Mouse (Mus musculus) forebrain, embryonic 10.5 days (tissue): ENCODE data around the gene Mpzl3. TPM values are rescaled to one million over a fixed set of nuclear protein-coding genes. Genes with fewer than 3 reads are reported as not detected.

Experiments
- DNase-seq: peaks from one replicate; pipeline ENCODE4 v3.0.0-alpha.2; 2017; ENCODE audit warnings: low spot score; ENCODE audit errors: extremely low spot score
- H3K27ac ChIP-seq: fragments of 300-500 bp; sonication (generic); 2 replicates; pipeline ENCODE4 v1.5.1; 2016; ENCODE audit warnings: mild to moderate bottlenecking
- H3K27me3 ChIP-seq: fragments of 300-500 bp; sonication (generic); 2 replicates; pipeline ENCODE4 v1.6.1; 2016; ENCODE audit warnings: mild to moderate bottlenecking; ENCODE audit not compliant: poor library complexity, severe bottlenecking
- H3K36me3 ChIP-seq: fragments of 300-500 bp; sonication (generic); replicated peaks from 2 replicates; pipeline ENCODE4 v1.6.1; 2016; ENCODE audit warnings: mild to moderate bottlenecking, moderate library complexity
- H3K4me1 ChIP-seq: fragments of 300-500 bp; sonication (generic); 2 replicates; pipeline ENCODE4 v1.6.1; 2016
- H3K4me3 ChIP-seq: fragments of 300-500 bp; sonication (generic); 2 replicates; pipeline ENCODE4 v1.5.1; 2016; ENCODE audit warnings: mild to moderate bottlenecking, moderate library complexity
- H3K9me3 ChIP-seq: fragments of 300-500 bp; sonication (generic); 2 replicates; pipeline ENCODE4 v1.6.1; 2016; ENCODE audit warnings: mild to moderate bottlenecking, moderate library complexity
- WGBS: fragments of 180-500 bp; shearing (Covaris S2); methylation state at CpG from one replicate; pipeline ENCODE4 v1.1.7; 2016; 5-methylcytosine and 5-hydroxymethylcytosine counted together
- polyA plus RNA-seq: library from polyadenylated mRNA; unstranded; fragments of >200 nt; fragmentation: Nextera tagmentation; extraction: Ambion mirVana; gene quantifications from 2 replicates; pipeline ENCODE4 v1.2.1, GENCODE M21; 2016

Gene Mpzl3
- polyA plus RNA-seq, 1 experiment from 2014 or later = 2.3 TPM

DNA sequence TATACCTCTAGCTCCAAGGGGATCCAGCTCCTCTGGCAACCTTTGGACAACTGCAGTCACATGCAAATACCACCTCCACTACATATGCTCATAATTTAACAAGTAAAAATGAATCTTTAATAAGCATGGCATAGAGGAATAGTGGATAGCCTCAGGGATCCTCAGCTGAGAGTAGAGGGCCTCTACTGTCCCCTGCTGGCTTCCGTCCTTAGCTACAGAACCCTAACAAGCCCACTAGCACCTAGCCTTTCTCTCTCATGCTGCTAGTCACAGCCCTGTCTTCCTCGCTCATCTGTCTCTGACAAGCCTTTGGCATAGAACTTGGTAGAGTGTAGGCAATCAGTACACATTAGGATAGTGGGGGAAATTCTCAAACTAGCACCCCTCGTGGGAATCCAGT lies 35.8 kb downstream of the Mpzl3 start:
- H3K27me3 ChIP-seq = 0 out of 2 replicates have a peak, but pooled peaks cover 4% of the 10 kb centered on the region
- H3K4me1 ChIP-seq = 0 out of 2 replicates have a peak, but pooled peaks cover 4% of the 10 kb centered on the region
- H3K4me3 ChIP-seq = no peak overlapping the region
- no peaks in the 10 kb centered on the region for H3K9me3 ChIP-seq
- H3K36me3 ChIP-seq = no peaks in the 10 kb centered on the region
- H3K27ac ChIP-seq = no peak overlapping the region
- no peak for DNase-seq
- 76% methylated on average over 3 of the region's 3 CpGs for WGBS

DNA sequence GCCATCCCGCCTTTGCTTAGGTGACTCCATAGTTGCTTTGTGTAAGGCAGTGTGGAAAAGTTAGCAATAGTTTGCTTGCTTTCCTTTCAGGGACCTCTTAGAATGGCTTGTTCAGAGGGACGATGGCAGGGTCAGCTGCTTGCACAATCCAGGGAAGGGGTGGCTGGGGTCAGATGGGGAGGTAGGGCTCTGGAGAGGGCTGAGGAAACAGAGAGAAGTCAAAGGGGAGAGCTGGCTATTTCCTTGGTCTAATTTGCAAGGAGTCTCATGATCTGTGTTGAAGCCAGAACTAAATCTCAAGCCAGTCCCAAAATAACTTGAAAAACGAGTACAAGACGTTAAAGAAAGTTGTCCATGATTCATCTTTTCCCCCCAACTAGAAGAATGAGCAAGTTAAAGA lies 37.7 kb downstream of the Mpzl3 start:
- Histone ChIP-seq H3K27me3 (0 out of 2 replicates have a peak, but pooled peaks cover 4% of the 10 kb centered on the region), H3K36me3 (no peaks in the 10 kb centered on the region), H3K4me1 (0 out of 2 replicates have a peak, but pooled peaks cover 4% of the 10 kb centered on the region), H3K4me3 (no peak overlapping the region), H3K9me3 (no peaks in the 10 kb centered on the region), H3K27ac (no peak overlapping the region)
- 75% methylated on average over 4 of the region's 4 CpGs for WGBS
- no peak for DNase-seq

DNA sequence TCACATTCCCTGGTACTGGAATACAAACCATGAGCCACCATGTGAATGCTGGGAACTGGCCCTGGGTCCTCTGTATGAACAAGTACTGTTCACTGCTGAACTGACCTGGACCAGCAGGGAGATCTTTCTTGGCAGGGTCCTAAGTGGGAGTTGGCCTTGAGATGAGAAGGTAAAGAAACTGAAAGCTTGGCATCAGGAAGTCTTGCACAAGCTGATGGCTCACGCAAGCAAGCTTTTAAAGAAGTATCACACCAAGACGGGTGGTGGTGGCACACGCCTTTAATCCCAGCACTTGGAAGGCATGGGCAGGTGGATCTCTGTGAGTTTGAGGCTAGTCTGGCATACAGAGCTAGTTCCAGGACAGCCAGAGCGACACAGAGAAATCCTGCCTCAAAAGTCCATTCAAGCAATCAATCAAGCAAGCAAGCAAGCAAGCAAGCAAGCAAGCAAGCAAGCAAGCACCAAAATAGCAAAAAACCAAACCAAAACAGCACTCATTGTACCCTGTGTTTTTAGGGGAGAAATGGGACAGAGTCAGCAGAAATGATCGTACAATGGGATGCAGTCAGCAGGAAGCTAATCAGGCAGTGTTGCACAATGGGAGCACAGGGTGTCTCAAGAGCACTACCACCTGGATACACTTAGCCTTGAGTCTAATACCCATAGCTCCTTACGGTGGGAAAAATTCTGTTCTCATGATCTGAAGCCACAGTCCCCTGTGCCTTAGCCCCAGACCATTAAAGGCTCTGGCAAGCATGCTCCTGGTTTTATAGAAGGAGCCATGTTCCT lies 40.4 kb downstream of the Mpzl3 start:
- no peaks in the 10 kb centered on the region for H3K36me3 ChIP-seq
- 0 out of 2 replicates have a peak, but pooled peaks cover 4% of the 10 kb centered on the region for H3K4me1 ChIP-seq
- 82% methylated on average over 6 of the region's 6 CpGs for WGBS
- DNase-seq = no peak
- H3K4me3 ChIP-seq = no peak overlapping the region
- no peaks in the 10 kb centered on the region for H3K9me3 ChIP-seq
- no peak overlapping the region for H3K27ac ChIP-seq
- no peaks in the 10 kb centered on the region for H3K27me3 ChIP-seq

DNA sequence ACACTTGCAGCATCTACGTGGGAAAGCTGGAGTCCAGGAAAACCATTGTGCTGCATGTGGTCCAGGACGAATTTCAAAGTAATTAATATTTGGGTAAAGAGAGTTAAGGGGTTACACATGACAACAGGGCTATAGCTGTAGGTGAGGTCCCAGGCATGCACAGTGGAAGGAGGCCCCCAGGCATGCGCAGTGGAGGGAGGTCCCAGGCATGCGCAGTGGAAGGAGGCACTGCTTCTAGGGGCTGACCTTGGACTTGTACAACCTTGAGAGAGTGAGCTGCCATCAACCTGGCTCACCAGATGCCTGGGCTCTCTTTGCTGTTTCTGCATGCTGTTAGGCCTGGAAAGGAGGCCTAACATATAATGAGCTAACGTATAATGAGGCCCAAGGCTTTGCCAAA lies 42.9 kb downstream of the Mpzl3 start:
- no peaks in the 10 kb centered on the region for H3K36me3 ChIP-seq
- WGBS = 84% methylated on average over 5 of the region's 5 CpGs
- no peaks in the 10 kb centered on the region for H3K9me3 ChIP-seq
- H3K27ac ChIP-seq = no peak overlapping the region
- DNase-seq = no peak
- H3K27me3 ChIP-seq = no peaks in the 10 kb centered on the region
- H3K4me1 ChIP-seq = peaks cover 4% of the 10 kb centered on the region; the same call in 1 of the 2 replicates
- H3K4me3 ChIP-seq = no peak overlapping the region

DNA sequence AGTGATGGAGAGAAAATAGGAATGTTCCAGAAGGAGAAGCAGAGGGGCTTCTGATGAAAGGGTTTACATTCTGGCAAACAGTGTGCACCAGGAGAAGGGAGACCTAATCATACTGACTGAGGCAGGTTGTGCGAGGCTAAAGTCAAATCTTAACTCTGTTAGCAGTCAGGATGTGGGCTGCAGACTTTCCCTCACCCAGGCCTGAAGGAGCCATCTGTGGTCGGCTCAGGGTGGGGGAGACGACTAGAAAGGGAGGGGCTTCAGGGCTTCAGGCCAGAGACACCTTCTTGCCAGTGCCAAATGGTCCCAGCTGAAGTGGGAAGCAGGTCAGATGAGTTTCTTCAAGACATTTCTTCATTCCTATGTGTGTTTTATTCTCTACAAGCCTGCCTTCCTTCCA lies 43.4 kb downstream of the Mpzl3 start:
- Histone ChIP-seq H3K36me3 (no peaks in the 10 kb centered on the region), H3K9me3 (no peaks in the 10 kb centered on the region), H3K4me3 (no peak overlapping the region), H3K4me1 (peaks cover 8% of the 10 kb centered on the region; the same call in 1 of the 2 replicates), H3K27ac (no peak overlapping the region), H3K27me3 (no peaks in the 10 kb centered on the region)
- WGBS = 61% methylated on average over 3 of the region's 3 CpGs
- DNase-seq = no peak

DNA sequence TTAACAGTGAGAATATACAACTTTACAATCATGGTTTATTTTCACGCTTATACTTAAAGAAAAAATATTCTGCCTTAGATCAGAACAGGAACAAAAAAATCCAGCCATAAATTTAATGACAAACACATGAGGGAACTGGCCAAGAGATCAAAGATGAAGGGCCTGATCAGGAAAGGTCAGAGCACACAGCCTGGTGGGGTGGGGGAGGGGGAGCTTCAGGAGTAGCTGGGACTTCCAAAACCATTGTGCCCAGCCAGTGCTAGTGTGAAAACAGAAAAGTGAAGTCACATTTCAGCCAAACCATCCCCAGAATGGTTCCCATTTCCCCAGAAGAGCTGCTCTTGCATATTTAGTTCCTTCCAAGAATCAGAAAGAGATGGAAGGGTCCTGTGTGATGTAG lies 47.5 kb downstream of the Mpzl3 start:
- no peak overlapping the region for H3K27ac ChIP-seq
- WGBS = 85% methylated on average over 1 of the region's 1 CpGs
- no peak for DNase-seq
- H3K36me3 ChIP-seq = no peaks in the 10 kb centered on the region
- H3K9me3 ChIP-seq = no peaks in the 10 kb centered on the region
- no peak overlapping the region for H3K4me3 ChIP-seq
- H3K27me3 ChIP-seq = no peaks in the 10 kb centered on the region
- H3K4me1 ChIP-seq = peaks cover 12% of the 10 kb centered on the region; the same call in 1 of the 2 replicates

DNA sequence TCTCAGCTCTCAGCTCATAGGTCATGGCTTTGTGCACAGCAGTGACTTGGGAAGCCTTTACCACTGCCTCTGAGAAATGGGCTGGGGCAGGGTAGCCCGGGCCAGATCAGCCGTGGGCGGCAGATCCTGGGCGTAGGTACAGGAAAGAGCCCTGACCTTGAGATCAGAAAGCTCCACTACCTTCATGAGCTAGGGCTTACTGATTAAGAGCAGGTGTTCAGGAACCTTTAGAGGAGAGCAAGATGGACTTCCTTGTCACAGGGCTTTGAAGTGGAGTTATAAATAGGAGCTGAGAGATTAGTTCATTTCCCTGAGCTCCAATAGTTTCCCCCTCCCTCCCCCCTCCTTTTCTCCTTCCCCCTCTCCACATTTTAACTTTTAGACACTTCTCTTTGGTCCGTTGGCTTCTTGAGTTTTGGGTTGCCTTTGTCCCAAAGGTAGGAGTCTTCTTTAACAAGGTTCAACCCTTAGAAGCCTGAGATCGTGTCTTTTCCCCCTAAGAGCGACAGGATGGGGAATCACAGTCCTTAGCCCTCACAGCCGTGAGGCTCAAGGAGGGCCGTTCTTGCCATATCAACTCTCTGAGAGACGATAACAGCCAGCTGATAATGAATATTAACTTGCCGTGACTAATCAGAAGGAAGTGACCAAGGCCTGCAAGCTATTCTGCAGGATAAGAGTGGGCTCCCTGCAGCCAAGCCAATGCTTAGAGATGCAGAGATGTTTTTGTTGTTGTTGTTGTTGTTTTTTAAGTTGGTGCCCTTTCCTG lies 48.4 kb downstream of the Mpzl3 start:
- Histone ChIP-seq H3K4me3 (no peak overlapping the region), H3K9me3 (no peaks in the 10 kb centered on the region), H3K36me3 (no peaks in the 10 kb centered on the region), H3K4me1 (peaks cover 12% of the 10 kb centered on the region; the same call in 1 of the 2 replicates), H3K27ac (no peak overlapping the region), H3K27me3 (no peaks in the 10 kb centered on the region)
- 66% methylated on average over 11 of the region's 11 CpGs for WGBS
- DNase-seq = no peak

DNA sequence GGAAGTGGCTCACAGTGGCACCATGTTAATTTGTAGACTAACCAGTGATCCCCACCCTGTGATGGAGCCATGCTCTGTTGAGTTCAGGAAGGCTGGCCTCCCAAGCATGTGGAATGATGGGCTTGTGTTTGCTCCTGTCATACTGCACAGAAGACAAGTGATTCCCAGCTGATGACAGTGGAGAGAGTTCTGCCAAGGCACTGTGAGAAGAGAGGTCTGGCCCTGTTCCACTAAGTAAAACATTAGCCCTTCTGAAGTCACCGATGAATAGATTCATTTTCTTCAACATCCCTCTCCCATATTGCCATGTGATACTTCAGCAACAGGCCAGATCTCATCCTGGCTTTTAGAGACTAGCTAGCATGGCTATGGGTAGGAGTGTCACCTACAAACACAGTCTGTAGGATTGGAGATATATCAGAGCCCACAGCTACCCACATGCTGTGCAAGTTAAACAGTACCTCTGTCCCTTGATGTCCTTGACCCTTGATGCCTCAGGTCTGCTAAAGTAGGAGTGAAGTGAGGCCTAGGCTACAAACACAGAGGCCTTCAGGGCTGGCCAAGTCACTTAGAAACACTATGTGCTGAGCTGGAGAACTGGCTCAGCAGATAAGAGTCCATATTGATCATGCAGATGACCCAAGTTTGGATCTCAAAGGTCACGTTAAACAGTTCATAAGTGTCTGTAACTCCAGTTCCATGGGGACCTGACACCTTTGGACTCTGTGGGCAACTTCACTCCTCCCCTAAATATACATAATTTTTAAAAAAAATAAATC lies 50.8 kb downstream of the Mpzl3 start:
- Histone ChIP-seq H3K36me3 (no peaks in the 10 kb centered on the region), H3K4me3 (no peak overlapping the region), H3K9me3 (no peaks in the 10 kb centered on the region), H3K27me3 (no peaks in the 10 kb centered on the region), H3K4me1 (peaks cover 12% of the 10 kb centered on the region; the same call in 1 of the 2 replicates), H3K27ac (no peak overlapping the region)
- 83% methylated on average over 2 of the region's 2 CpGs for WGBS
- DNase-seq = no peak

DNA sequence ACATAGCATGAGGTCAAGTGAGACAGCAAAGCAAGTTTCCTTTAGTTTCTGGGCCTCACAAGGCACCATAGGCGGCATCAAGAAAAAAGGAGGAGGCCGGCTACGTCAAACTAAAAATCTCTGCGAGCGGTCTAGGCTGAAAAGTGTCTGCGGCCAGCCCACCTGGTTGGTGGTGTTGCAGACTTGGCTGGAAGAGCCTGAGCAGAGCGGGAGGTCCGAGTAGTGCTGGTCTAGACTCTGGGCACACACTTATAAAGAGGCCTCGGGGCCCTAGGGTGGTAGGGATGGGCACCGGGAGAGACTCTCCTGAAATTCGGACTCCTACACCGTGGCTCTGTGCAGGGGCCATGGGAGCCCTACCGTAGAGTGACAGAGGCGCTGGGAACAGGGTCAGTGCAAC lies 60.7 kb downstream of the Mpzl3 start:
- Histone ChIP-seq H3K9me3 (no peaks in the 10 kb centered on the region), H3K27me3 (peaks cover 58% of the 10 kb centered on the region), H3K36me3 (no peaks in the 10 kb centered on the region), H3K27ac (peak overlapping the region; percentile 80), H3K4me3 (peak overlapping the region; percentile 51), H3K4me1 (peaks cover 32% of the 10 kb centered on the region)
- DNase-seq = peak; percentile 56
- WGBS = 4% methylated on average over 14 of the region's 14 CpGs

DNA sequence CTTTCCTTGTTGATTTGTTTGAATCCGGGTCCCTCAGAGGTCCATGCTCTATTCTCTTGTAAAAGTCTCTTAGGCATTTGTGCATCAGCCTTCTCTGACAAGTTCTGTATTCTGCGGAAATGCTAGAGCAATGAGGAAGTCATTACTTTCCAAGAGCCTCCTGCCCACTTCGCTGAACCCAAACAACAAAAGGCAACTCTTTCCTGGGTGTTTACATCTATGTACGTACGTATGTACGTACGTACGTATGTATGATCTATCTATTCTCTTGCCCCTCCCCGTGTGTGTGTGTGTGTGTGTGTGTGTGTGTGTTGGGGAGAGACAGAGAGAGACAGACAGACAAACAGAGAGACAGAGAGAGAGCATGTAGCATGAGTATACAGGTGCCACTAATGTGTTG lies 61.8 kb downstream of the Mpzl3 start:
- no peak for DNase-seq
- Histone ChIP-seq H3K36me3 (no peaks in the 10 kb centered on the region), H3K27me3 (peaks cover 69% of the 10 kb centered on the region), H3K27ac (no peak overlapping the region), H3K4me3 (no peak overlapping the region), H3K4me1 (peaks cover 37% of the 10 kb centered on the region), H3K9me3 (no peaks in the 10 kb centered on the region)
- WGBS = 73% methylated on average over 9 of the region's 9 CpGs

DNA sequence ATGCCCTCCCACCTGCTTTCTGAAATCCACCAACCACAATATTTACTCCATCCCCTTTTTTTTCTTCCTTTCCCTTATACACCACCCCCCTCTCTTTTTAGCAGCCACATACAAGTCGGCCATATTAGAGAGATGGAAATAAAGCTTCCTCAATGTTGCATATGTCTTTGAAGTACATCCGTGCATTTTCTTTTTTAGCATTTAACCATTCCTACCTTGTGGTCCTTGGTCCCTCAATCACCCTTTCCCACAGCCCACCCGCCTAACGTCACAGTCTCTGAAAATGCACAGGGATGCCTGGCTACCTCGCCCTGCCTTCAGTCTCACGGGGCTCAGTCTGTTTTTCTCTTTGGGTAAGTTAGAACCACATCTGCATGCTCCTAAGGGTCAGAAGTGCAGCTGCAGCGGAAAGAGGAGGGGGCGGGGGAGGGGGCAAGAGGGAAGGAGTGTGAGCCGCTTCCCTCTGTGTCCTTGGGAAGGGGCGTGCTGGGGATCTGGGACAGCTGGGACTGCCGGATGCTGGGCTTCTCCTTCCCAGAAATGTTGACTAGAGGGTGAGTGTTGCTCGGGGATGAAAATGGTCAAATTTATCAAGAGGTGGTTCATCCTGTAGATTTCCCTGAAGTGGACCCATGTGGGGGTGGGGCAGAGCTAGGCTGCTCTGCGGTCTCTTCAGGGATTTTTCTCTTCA lies 62.9 kb downstream of the Mpzl3 start, which contains the start of gene Scn2b:
Scn2b (plus strand) TSS at position 42 of the 691 bp plus-strand sequence.
- H3K4me1 ChIP-seq = peaks cover 44% of the 10 kb centered on the region
- under 1% methylated on average over 13 of the region's 13 CpGs for WGBS
- H3K27ac ChIP-seq = peak within 1 kb of the TSS; percentile 89
- peak within 1 kb of the TSS; percentile 69 for H3K4me3 ChIP-seq
- peaks cover 77% of the 10 kb centered on the region for H3K27me3 ChIP-seq
- no peaks in the 10 kb centered on the region for H3K36me3 ChIP-seq
- no peaks in the 10 kb centered on the region for H3K9me3 ChIP-seq
- no peak for DNase-seq

DNA sequence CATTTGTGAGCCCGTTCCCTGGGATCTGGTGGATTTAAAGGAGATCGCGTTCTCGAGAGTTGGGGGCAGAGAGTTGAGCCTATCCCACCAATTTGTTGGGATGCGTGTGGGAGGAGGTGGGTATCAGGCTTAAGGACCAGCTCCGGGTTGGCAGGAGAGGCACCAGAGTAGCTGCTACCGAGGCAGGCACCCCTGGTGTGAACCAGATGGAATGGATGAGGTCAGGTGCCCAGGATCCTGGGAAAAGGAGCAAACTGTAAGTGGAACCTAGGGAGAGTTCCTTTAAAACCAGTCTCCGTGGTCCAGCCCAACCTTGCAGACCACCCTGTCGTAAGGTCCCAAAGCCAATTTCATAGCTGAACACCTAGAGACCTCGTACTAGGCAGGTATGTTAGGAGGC lies 63.6 kb downstream of the Mpzl3 start:
- no peaks in the 10 kb centered on the region for H3K9me3 ChIP-seq
- peak overlapping the region; percentile 69 for H3K4me3 ChIP-seq
- H3K27me3 ChIP-seq = peaks cover 78% of the 10 kb centered on the region
- WGBS = 30% methylated on average over 10 of the region's 10 CpGs
- H3K4me1 ChIP-seq = peaks cover 44% of the 10 kb centered on the region
- H3K36me3 ChIP-seq = no peaks in the 10 kb centered on the region
- no peak for DNase-seq
- H3K27ac ChIP-seq = peak overlapping the region; percentile 89
